Mouse (Mus musculus) small intestine, adult 2 months (tissue): Measurements from ENCODE around the gene Rabgap1l.

ENCODE experiments used
- CTCF ChIP-seq: fragments of 200-500 bp; IDR thresholded peaks from 2 replicates; pipeline ENCODE4 v1.5.1; 2012; ENCODE audit warnings: low read depth, mild to moderate bottlenecking, control low read depth, inconsistent platforms, low read length, moderate library complexity, mixed read lengths; ENCODE audit not compliant: insufficient replicate concordance, insufficient read length; ENCODE audit errors: extremely low read depth
- POLR2A ChIP-seq: fragments of 200-500 bp; IDR thresholded peaks from 2 replicates; pipeline ENCODE4 v1.6.1; 2012; ENCODE audit warnings: low read depth, mild to moderate bottlenecking, control low read depth, inconsistent platforms, low read length, moderate library complexity

DNA sequence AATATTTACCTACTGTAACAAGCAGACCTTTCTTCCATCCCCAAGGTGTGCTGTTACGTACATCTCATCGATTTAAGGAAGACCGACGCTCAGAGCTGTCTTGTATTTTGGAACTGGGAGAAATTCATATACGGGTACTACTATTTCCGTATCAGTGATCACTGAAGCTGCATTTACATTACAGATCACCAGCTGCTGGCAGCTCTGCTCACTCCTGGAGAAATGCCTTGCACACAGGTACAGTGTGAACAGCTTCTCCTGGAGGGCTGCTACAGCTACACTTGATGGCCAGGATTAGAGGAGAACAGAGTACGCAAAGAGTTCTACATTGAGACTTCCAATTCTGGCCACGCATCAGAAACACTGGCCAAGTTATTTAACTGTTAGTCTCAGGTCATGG, 257.4 kb downstream of the Rabgap1l start:
- TF ChIP-seq POLR2A (no peak), CTCF (no peak)
